Mouse (Mus musculus): ENCODE data around the gene Erg. TPM values are rescaled to one million over a fixed set of nuclear protein-coding genes. Genes with fewer than 3 reads are reported as not detected.

The Erg gene
- 3.5 and 4.2 TPM in 2 replicates for polyA plus RNA-seq (2016; fragmentation: Nextera tagmentation; extraction: Ambion mirVana)

DNA sequence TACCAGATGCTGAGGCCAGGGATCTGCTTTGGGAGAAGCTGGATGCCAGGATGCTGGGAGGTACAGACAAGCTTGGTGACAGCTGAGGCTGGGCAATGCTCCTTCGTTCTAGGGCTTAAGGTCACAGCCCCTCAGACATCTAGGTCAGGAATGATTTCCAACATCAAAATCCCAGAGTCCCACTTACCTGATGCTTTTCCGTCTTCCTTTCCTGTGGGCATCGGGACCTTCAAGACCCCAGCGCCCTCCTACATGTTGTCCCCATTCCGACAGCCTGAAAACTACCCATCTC, at the start of gene Erg:
TSS of gene Erg (minus strand) at position 283 of the 292 bp plus-strand sequence.
- peaks cover 22% of the 10 kb centered on the region for H3K27me3 ChIP-seq (replicated peaks)
- 11% methylated on average over 5 of the region's 5 CpGs for WGBS
- peak within 1 kb of the TSS; percentile 33 for H3K9ac ChIP-seq
- peaks cover 19% of the 10 kb centered on the region; the same call in 1 of the 2 replicates for H3K4me1 ChIP-seq
- H3K9me3 ChIP-seq, result no peaks in the 10 kb centered on the region
- ATAC-seq (ENCODE audit: low FRiP score, low read depth), result no peak
- H3K27ac ChIP-seq, result no peak within 1 kb of the TSS
- peak within 1 kb of the TSS; percentile 83 for H3K4me2 ChIP-seq (replicated peaks)
- peak within 1 kb of the TSS; percentile 38 for H3K4me3 ChIP-seq
- no peaks in the 10 kb centered on the region for H3K36me3 ChIP-seq

DNA sequence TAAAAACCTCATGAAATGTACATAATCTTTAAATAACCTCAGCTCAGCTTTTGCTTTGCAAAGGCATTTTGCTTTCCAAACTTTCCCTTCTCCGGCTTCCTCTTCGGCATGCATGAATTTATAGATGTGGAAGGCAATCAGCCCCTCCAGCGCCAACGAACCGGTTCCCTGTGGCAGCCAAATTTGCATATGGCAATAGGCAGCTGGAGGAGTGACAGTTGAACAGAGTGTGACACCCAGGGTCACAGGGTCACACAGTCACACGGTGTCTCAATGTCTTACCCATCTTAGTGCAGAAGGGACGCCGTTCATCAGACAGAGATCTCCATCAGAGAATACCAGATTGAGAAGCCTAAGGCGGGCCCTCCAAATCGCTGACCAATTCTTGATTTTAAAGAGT, 45.4 kb upstream of the Erg start:
- no peak overlapping the region for H3K27ac ChIP-seq
- H3K36me3 ChIP-seq, result no peaks in the 10 kb centered on the region
- WGBS, result 59% methylated on average over 10 of the region's 10 CpGs
- no peaks in the 10 kb centered on the region for H3K4me1 ChIP-seq
- no peak for ATAC-seq (ENCODE audit: low FRiP score, low read depth)
- no peaks in the 10 kb centered on the region for H3K9me3 ChIP-seq
- no peak overlapping the region for H3K4me3 ChIP-seq
- no peak overlapping the region for H3K4me2 ChIP-seq (replicated peaks)
- H3K9ac ChIP-seq, result no peak overlapping the region
- H3K27me3 ChIP-seq (replicated peaks), result no peaks in the 10 kb centered on the region

DNA sequence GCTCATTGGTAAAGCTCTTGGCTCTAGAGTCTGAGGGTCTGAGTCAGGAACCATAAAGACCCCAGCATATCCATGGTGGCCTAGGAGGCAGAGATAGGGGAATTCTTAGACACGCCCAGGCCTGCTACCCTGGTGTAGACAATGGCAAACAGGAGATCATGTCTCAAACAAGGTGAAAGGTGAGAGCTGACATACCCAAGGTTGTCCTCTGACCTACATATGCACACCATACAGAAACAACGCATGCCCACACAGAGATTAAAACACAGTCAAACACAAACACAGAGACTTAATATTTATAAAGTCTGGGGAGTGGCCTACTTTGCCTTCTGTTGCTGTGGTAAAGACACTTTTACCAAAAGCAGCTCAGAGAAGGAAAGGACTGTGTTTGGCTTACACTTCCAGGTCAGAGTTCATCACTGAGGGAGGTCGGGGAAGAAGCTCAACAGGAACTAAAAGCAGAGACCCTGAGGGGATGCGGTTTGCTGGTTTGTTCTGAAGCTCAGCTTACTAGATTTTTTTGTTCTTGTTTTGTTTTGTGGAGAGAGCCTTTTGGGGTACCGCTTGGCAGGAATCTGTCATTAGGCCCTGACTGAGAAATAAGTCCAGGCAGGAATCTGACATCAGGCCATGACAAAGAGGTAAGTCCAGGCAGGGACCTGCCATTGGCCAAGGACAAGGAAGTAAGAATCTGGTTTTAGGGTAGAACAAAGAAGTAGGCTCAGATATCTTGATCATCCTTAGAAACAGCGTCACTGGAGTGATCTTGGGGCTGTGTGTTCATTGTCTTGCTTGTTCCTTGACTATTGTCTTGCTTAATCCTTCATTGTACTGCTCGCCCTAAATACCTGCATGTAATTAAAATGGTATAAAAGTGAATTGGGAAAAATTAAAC, 37.7 kb upstream of the Erg start:
- H3K27me3 ChIP-seq (replicated peaks), result no peaks in the 10 kb centered on the region
- H3K9me3 ChIP-seq, result no peaks in the 10 kb centered on the region
- no peak overlapping the region for H3K27ac ChIP-seq
- no peak for ATAC-seq (ENCODE audit: low FRiP score, low read depth)
- H3K4me1 ChIP-seq, result no peaks in the 10 kb centered on the region
- no peak overlapping the region for H3K4me3 ChIP-seq
- H3K4me2 ChIP-seq (replicated peaks), result no peak overlapping the region
- 76% methylated on average over 7 of the region's 7 CpGs for WGBS
- H3K9ac ChIP-seq, result no peak overlapping the region
- H3K36me3 ChIP-seq, result no peaks in the 10 kb centered on the region

DNA sequence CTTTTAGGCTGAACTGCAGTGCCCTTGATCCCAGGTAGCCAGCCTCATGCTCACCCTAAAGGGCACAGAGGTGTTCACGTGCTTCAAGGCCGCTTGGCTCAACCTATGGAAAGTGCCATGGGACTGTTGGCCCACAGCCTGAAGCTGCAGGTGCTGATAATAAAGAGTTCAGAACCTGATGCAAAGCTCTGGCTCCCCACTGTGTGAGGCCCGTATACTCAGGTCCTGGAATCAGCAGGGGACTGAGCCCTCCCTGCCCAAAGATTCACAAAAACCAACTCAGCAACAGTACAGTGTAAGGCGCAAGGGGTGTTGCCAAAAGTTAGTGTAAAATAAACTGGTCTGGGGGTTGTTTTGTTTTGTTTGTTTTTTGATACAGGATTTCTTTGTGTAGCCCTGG, 36.7 kb upstream of the Erg start:
- no peak for ATAC-seq (ENCODE audit: low FRiP score, low read depth)
- WGBS, result 69% methylated on average over 4 of the region's 4 CpGs

DNA sequence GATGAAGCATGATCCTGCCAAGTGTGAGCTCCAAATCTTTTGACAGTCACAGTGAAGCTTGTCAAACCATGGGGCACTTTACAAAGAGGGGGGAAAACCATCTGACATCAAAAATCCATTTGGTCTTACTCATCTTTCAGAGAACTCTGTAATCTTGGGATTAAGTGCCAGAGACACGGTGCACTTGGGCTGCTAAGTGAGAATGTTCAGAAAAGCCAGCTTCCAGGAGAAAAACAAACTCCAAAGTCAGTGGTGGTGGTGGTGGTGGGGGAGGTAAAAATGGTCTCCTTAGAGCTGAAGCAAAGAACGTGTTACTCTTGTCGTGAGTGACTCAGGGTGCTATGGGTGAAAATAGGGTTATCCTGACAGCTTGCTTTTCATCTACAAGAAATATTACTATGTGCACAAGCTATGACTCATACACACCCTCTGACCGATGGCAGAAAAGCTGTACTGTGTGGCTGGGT, 33.5 kb upstream of the Erg start:
- Histone ChIP-seq H3K4me2 (replicated peaks) (no peak overlapping the region), H3K9me3 (no peaks in the 10 kb centered on the region), H3K4me3 (no peak overlapping the region), H3K36me3 (no peaks in the 10 kb centered on the region), H3K27ac (no peak overlapping the region), H3K9ac (no peak overlapping the region), H3K4me1 (no peaks in the 10 kb centered on the region), H3K27me3 (replicated peaks) (no peaks in the 10 kb centered on the region)
- WGBS, result 82% methylated on average over 4 of the region's 4 CpGs
- ATAC-seq (ENCODE audit: low FRiP score, low read depth), result no peak

More for the DNA sequence above, 36.7 kb upstream of the Erg start:
- Histone ChIP-seq H3K9me3 (no peaks in the 10 kb centered on the region), H3K4me1 (no peaks in the 10 kb centered on the region), H3K9ac (no peak overlapping the region), H3K4me2 (replicated peaks) (no peak overlapping the region), H3K27me3 (replicated peaks) (no peaks in the 10 kb centered on the region), H3K27ac (no peak overlapping the region), H3K36me3 (no peaks in the 10 kb centered on the region), H3K4me3 (no peak overlapping the region)

DNA sequence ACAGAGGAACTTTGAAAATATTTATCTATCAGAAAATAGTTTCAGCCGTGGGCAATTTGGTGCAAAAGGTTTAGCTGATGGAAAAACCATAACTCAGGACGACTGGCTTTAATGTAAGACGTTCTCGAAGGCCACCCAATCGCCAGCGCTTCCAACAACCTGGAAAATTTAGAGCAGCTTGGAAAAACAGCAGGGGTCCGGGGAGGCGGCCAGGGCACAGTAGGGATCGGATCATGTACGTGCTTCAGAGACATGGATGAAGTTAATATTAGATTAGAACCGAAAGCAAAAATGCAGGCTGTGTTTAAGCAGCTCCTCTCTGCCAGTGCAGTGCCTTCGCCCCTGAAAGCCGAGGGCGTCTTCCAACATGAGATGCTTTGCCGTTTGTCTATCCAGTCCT, 31.8 kb upstream of the Erg start:
- H3K9me3 ChIP-seq, result no peaks in the 10 kb centered on the region
- no peaks in the 10 kb centered on the region for H3K4me1 ChIP-seq
- ATAC-seq (ENCODE audit: low FRiP score, low read depth), result no peak
- WGBS, result 65% methylated on average over 15 of the region's 15 CpGs
- no peaks in the 10 kb centered on the region for H3K27me3 ChIP-seq (replicated peaks)
- no peaks in the 10 kb centered on the region for H3K36me3 ChIP-seq
- H3K4me2 ChIP-seq (replicated peaks), result no peak overlapping the region
- no peak overlapping the region for H3K4me3 ChIP-seq
- no peak overlapping the region for H3K27ac ChIP-seq
- H3K9ac ChIP-seq, result no peak overlapping the region

DNA sequence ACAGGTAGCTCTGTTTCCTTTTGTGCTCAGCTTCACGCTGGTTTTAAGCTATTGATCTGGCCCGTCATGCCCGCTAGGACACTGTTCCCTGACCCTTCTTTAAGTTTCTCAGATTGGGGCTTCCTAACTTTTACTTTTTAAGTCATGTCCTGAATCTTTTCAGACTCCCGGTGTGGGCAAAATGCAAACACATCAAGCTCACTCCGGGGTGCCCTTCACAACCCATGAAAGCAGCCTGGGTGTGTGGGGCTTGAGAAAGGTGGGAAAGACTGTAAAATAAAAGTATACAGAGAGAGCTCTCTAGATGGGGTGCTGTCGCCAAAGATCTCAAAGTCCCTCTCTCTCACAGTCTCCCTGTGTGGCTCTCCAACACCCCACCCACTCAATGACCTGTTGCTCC, 31.3 kb upstream of the Erg start:
- Histone ChIP-seq H3K9ac (no peak overlapping the region), H3K4me3 (no peak overlapping the region), H3K27ac (no peak overlapping the region), H3K27me3 (replicated peaks) (no peaks in the 10 kb centered on the region), H3K9me3 (no peaks in the 10 kb centered on the region), H3K4me2 (replicated peaks) (no peak overlapping the region), H3K4me1 (no peaks in the 10 kb centered on the region), H3K36me3 (no peaks in the 10 kb centered on the region)
- no peak for ATAC-seq (ENCODE audit: low FRiP score, low read depth)
- WGBS, result 32% methylated on average over 6 of the region's 6 CpGs

DNA sequence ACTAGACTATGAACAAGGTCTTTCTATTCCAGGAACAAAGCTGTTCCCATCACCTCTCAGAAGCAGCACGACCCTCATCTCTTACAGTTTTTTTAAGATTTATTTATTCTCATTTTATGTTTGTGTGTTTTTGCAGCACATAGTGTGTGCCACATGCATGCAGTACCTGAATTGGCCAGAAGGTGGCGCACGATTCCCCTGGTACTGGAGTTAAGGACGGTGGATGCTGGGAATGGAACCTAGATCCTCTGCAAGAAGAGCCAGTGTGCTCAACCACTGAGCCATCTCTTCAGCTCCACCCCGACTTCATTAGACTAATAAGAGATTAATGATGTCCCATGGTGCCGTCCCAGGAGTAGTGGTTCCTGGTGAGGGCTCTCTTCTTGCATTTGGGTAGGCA, 29.2 kb upstream of the Erg start:
- no peak overlapping the region for H3K9ac ChIP-seq
- no peaks in the 10 kb centered on the region for H3K4me1 ChIP-seq
- no peak overlapping the region for H3K4me2 ChIP-seq (replicated peaks)
- no peak overlapping the region for H3K27ac ChIP-seq
- H3K4me3 ChIP-seq, result no peak overlapping the region
- 46% methylated on average over 6 of the region's 6 CpGs for WGBS
- H3K9me3 ChIP-seq, result no peaks in the 10 kb centered on the region
- no peak for ATAC-seq (ENCODE audit: low FRiP score, low read depth)
- no peaks in the 10 kb centered on the region for H3K27me3 ChIP-seq (replicated peaks)
- H3K36me3 ChIP-seq, result no peaks in the 10 kb centered on the region

DNA sequence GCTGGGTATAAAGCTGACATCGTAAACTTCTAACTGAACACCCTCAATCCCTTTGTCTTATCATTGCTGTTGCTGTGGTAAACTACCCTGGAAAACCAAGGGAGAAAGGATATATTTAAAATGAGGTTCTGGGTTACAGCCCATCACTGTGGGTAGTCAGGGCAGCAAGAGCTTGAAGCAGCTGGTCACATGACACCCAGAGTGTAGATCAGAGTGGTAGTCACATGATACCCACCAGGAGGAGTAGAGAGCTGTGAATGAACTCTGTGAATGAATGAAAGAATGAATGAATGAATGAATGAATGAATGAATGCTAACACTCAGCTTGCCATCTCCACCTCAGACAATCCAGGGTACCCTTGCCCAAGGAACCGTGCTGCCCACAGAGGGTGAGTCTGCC, 28.1 kb upstream of the Erg start:
- Histone ChIP-seq H3K27me3 (replicated peaks) (no peaks in the 10 kb centered on the region), H3K4me1 (0 out of 2 replicates have a peak, but pooled peaks cover 2% of the 10 kb centered on the region), H3K27ac (no peak overlapping the region), H3K4me2 (replicated peaks) (no peak overlapping the region), H3K9me3 (no peaks in the 10 kb centered on the region), H3K9ac (no peak overlapping the region), H3K36me3 (no peaks in the 10 kb centered on the region), H3K4me3 (no peak overlapping the region)
- ATAC-seq (ENCODE audit: low FRiP score, low read depth), result no peak
- WGBS, result 88% methylated on average over 2 of the region's 2 CpGs

DNA sequence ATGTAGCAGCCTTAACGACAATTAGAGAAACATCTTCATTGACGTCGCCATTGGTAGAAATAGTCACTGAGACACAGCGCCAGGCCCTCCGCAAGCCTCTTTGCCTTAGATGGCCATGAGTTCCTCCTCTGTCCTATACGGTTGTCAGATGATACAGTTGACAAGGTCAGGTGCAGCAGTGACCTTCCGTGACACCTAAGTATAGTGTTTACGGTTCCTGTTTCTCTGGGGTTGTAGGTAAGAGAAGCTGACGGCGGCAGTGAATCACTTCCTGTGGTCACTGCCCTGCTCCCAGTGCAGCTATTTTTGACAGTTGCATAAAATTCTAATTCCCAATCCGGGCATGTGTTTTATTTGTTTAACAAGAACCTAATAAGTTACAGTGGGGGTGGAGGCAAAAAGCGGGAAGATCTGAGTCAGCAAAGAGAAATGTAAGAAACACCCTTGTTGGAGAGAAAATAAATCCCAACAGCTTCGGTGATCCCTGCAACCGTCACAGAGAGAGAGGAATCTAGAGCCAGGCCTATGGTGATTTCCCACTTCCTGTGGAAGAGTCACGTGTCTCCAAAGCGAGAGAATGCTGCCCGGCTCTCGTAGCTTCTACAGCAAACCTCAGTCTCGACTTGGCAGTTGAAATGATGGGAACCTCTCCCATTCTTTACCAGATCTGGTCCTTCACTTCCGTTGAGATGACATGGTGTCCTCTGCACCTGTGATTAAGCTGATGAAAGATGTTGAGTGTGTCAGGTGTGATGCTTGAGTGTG, 25.8 kb upstream of the Erg start:
- Histone ChIP-seq H3K27ac (no peak overlapping the region), H3K36me3 (no peaks in the 10 kb centered on the region)
- 87% methylated on average over 20 of the region's 20 CpGs for WGBS

DNA sequence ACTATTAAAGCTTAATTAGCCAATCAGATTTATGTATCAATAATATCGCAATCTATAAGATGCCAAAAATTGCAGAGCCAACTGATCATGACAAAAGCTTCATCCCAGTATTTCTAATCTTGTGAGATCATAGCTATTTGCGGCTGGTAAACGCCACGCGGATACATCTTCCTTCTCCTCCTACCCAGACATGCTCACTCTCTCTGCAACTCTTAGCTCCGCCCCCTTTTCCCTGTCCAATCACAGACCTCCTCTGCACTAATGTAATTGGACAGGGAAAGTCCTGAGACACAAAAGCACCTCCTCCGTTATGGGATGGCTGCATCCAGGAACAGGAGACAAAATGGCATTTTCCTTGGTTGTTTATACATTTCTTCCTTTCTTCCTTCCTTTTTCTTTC, 22.2 kb upstream of the Erg start:
- Histone ChIP-seq H3K4me3 (no peak overlapping the region), H3K9ac (no peak overlapping the region), H3K27me3 (replicated peaks) (no peaks in the 10 kb centered on the region), H3K27ac (no peak overlapping the region), H3K4me1 (0 out of 2 replicates have a peak, but pooled peaks cover 2% of the 10 kb centered on the region), H3K36me3 (no peaks in the 10 kb centered on the region), H3K9me3 (no peaks in the 10 kb centered on the region), H3K4me2 (replicated peaks) (no peak overlapping the region)
- ATAC-seq (ENCODE audit: low FRiP score, low read depth), result no peak
- 80% methylated on average over 7 of the region's 7 CpGs for WGBS

More for the DNA sequence above, 25.8 kb upstream of the Erg start:
- no peak for ATAC-seq (ENCODE audit: low FRiP score, low read depth)
- no peaks in the 10 kb centered on the region for H3K9me3 ChIP-seq
- no peak overlapping the region for H3K4me3 ChIP-seq
- H3K27me3 ChIP-seq (replicated peaks), result no peaks in the 10 kb centered on the region
- H3K4me2 ChIP-seq (replicated peaks), result no peak overlapping the region
- H3K9ac ChIP-seq, result no peak overlapping the region
- H3K4me1 ChIP-seq, result 0 out of 2 replicates have a peak, but pooled peaks cover 2% of the 10 kb centered on the region

DNA sequence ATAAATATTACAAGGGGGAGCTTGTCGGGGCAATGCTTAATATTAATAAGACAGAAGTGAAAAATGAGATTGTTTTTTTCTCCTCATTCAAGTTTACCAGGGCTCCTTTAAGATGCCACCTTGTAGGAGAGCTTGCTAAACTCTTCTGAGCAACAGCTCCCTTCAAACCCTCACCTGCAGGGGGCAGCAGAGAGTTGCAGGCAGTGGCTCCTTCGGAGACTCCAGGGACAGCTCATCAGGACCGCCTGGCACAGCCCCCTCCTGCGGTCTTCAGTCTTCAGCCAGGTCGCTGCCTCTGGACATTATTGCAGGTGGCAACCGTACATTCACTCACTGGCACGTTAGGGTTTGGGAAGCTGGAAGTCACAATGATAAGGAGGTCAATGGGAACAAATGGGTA, 18.9 kb upstream of the Erg start:
- Histone ChIP-seq H3K4me3 (no peak overlapping the region), H3K4me1 (peaks cover 14% of the 10 kb centered on the region), H3K4me2 (replicated peaks) (no peak overlapping the region), H3K27me3 (replicated peaks) (no peaks in the 10 kb centered on the region), H3K36me3 (no peaks in the 10 kb centered on the region), H3K9ac (no peak overlapping the region), H3K27ac (no peak overlapping the region), H3K9me3 (no peaks in the 10 kb centered on the region)
- WGBS, result 29% methylated on average over 7 of the region's 7 CpGs
- no peak for ATAC-seq (ENCODE audit: low FRiP score, low read depth)
